Mouse (Mus musculus) liver, adult 10 weeks (tissue): ENCODE measurements around the gene Tmprss11d. TPM values are rescaled to one million over a fixed set of nuclear protein-coding genes. Genes with fewer than 3 reads are reported as not detected.

Source experiments
- polyA plus RNA-seq: library from polyadenylated mRNA; stranded (reverse); fragments of 350-450 nt; fragmentation: Illumina TruSeq; extraction: RNeasy Lipid Tissue Mini Kit (QIAGEN cat#74804); gene quantifications from one replicate; pipeline ENCODE4 v1.2.3, GENCODE M21; 2014; ENCODE audit warnings: low read depth, low replicate concordance

Tmprss11d gene
- polyA plus RNA-seq = not detected

GRCm38 (mm10) chr5:86373320-86373719 is at the start of gene Tmprss11d:
Tmprss11d (minus strand) TSS chr5:86373420.

GRCm38 (mm10) chr5:86289208-86289607 is 84.0 kb downstream of the Tmprss11d start, which contains the start of gene Tmprss11c:
Tmprss11c (minus strand) TSS chr5:86289308.

Other genes starting within 250 kb of the Tmprss11d start
- gene Uba6, start 200.6 kb downstream of the Tmprss11d start, polyA plus RNA-seq = 8.2 TPM
- gene Gnrhr, start 175.5 kb downstream of the Tmprss11d start, polyA plus RNA-seq = not detected
- gene Tmprss11c, start 84.1 kb downstream of the Tmprss11d start, polyA plus RNA-seq = not detected
- gene Tmprss11a, start 95.6 kb upstream of the Tmprss11d start, polyA plus RNA-seq = not detected
- gene Tmprss11g, start 145.2 kb upstream of the Tmprss11d start, polyA plus RNA-seq = not detected